Mouse (Mus musculus): ENCODE data around the gene Chit1.

Chit1 gene

GRCm38 (mm10) chr1:134078802-134079476 lies 32.1 kb upstream of the Chit1 start, which contains the start of gene Btg2:
Gene Btg2 (minus strand): TSS chr1:134079120.
- in situ Hi-C loops (cut with MboI), result loop anchor here (25.0 kb wide), 1 partner anchor 1042 kb away; the partner anchor contains the start of genes Mdm4 and Pik3c2b

DNA sequence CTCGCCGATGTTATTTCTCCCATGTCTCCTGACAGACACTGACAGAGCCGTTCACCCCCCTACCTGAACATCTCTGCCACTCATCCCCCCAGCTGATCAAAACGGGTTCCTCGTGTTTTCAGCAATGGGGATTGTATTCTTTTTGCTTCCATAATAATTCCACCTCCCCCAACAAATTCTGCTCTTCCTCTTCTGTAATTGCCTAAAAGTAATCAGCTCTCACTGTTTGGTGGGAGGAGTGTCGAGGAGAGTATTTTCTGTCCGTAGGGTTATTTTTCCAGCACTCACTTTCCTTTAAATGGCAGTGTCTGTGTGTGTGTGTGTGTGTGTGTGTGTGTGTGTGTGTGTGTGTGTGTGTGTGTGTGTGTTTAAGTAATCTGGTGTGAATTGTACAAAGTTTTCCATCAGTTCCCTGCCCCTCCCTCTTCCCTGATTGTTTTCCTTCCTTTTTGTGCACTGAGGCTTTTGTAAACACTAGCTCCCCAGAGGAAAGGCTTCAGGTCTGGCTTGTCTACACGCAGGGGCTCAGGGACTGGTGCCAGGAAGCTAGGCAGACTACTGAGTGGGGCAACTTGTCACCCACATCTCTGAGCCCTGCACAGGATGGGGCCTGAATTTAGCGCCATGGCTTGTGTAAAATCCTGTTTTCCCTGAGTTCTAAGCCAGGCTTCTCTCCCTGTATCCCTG lies 31.4 kb upstream of the Chit1 start:
- in situ Hi-C loops (cut with MboI), result loop anchor here (25.0 kb wide), 1 partner anchor 1042 kb away; the partner anchor contains the start of genes Mdm4 and Pik3c2b

GRCm38 (mm10) chr1:134080406-134080805 lies 30.6 kb upstream of the Chit1 start:
- in situ Hi-C loops (cut with MboI), result loop anchor here (25.0 kb wide), 1 partner anchor 1043 kb away; the partner anchor contains the start of genes Mdm4 and Pik3c2b

DNA sequence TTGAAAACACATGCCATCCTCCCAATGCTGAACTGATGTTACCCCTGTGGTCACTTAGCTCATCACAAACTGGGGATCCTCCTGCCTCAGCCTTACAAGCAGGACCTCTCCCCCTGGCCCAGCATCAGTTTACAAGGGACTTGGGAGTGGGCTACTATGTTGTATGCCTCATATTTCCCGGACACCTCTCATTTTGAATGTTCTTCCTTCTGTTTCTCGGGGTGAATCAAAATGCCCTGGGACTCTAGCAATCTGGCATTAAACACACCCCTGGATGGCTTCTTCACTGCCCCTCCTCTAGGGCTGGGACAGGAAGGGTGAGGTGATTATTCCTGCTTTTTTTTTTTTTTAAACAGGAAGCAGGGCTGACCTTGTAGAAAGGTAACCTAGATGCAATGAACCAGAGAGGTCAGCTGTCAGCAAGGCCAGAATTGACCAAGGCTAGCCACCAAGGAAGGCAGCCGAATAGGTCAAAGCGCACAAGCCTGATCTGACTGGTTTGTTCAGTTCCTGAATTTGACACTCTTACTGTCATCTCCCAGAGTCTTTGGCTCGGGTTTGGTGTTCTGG lies 30.1 kb upstream of the Chit1 start:
- in situ Hi-C loops (cut with MboI), result loop anchor here (25.0 kb wide), 1 partner anchor 1044 kb away; the partner anchor contains the start of genes Mdm4 and Pik3c2b

GRCm38 (mm10) chr1:134082987-134083516 lies 28.0 kb upstream of the Chit1 start:
- in situ Hi-C loops (cut with MboI), result loop anchor here (25.0 kb wide), 1 partner anchor 1046 kb away; the partner anchor contains the start of genes Mdm4 and Pik3c2b

- in situ Hi-C loops (cut with MboI), result loop anchor here (25.0 kb wide), 1 partner anchor 1046 kb away; the partner anchor contains the start of genes Mdm4 and Pik3c2b
These were observed 27.4 kb upstream of the Chit1 start for GRCm38 (mm10) chr1:134083676-134084075.

- in situ Hi-C loops (cut with MboI), result loop anchor here (25.0 kb wide), 1 partner anchor 1047 kb away; the partner anchor contains the start of genes Mdm4 and Pik3c2b
These were observed 26.9 kb upstream of the Chit1 start for GRCm38 (mm10) chr1:134084128-134084527.

DNA sequence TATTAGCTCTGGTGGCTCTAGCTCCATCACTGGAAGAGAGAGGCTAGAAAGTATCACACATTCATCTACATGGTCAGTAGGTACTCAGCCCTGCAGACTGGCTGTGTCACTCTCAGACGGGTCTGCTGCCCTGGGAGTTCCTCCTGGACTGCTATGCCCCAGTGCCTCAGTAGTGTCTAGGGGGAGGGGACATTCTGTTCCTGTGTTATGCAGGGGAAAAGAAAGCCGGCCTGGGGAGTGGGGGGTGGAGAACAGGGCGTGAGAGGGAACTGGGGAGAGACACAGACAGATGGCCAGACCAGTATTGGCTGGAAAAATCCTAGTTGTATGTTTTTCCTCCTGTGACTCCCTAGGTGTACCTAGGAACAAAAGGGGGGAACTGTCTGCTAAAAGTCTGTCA lies 25.0 kb upstream of the Chit1 start:
- in situ Hi-C loops (cut with MboI), result loop anchor here (25.0 kb wide), 1 partner anchor 1049 kb away; the partner anchor contains the start of genes Mdm4 and Pik3c2b

GRCm38 (mm10) chr1:134086811-134087398 lies 24.1 kb upstream of the Chit1 start:
- in situ Hi-C loops (cut with MboI), result loop anchor here (25.0 kb wide), 1 partner anchor 1050 kb away; the partner anchor contains the start of genes Mdm4 and Pik3c2b

- in situ Hi-C loops (cut with MboI), result loop anchor here (25.0 kb wide), 1 partner anchor 1052 kb away; the partner anchor contains the start of genes Mdm4 and Pik3c2b
These were observed 22.0 kb upstream of the Chit1 start for GRCm38 (mm10) chr1:134089074-134089473.

DNA sequence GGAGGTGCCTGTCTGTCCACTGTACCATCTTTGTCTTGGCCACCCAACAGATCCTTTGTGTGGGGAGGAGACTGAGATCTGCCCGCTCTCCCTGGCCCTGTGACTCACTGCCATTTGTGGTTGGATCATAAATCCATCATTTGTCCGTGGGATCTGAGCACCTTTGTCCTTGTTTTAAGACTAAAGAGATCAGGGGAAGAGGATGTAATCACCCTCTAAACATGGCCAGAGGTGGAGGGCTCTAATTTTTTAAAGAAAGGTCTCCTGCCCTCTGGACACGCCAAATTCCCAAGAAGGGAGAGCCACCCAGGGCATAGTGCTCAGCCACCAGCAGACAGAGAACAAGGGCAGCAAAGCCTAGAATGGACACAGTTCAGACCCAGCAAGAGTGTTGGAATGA lies 19.2 kb upstream of the Chit1 start:
- in situ Hi-C loops (cut with MboI), result loop anchor here (25.0 kb wide), 1 partner anchor 1055 kb away; the partner anchor contains the start of genes Mdm4 and Pik3c2b

GRCm38 (mm10) chr1:134092368-134092767 lies 18.7 kb upstream of the Chit1 start:
- in situ Hi-C loops (cut with MboI), result loop anchor here (25.0 kb wide), 1 partner anchor 1055 kb away; the partner anchor contains the start of genes Mdm4 and Pik3c2b

DNA sequence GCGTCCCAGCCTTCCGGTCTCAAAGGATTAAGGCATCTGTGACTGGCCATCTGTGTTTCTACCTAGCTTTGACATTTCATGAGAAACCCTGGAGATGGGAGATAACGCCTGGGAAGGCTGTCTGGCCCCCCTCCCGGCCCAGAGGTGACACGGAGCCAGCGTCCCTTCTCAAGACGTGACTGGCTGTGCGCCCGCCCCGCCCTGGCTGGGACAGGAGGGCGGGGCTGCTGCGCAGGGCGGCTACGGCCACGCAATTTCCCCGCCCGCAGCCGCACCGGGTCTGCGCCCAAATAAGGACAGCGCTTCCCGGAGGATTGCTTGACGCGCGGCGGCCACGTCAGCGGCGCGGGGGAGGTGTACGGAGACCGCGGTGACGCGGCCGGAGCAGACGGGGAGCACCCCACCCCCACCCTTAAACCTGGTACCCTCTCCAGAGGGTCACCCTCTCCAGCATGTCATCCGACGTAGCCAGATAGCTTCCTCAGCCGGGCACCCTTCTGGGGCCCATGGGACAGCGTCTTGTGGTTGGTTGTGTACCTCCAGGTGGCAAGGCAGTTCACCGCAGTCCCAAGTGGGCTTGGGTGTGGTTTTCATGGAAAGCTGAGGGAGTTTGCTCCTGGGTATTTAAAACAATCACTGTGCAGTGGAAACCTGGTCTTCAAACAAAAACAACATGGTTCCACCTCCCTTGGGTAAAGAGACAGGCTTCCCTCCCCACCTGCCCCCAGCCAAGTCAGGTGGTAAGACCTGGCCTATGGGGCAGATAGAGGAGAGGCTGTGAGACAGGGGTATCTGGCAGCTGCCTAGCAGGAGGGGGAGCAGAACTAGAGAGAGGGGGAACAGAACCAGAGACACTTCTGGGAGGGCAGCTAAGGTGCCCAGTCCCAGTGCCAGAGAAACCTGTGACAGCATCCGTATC lies 17.9 kb upstream of the Chit1 start:
- in situ Hi-C loops (cut with MboI), result loop anchor here (25.0 kb wide), 1 partner anchor 1056 kb away; the partner anchor contains the start of genes Mdm4 and Pik3c2b

- in situ Hi-C loops (cut with MboI), result loop anchor here (25.0 kb wide), 1 partner anchor 1057 kb away; the partner anchor contains the start of genes Mdm4 and Pik3c2b
These were observed 17.1 kb upstream of the Chit1 start for GRCm38 (mm10) chr1:134093771-134094526.

DNA sequence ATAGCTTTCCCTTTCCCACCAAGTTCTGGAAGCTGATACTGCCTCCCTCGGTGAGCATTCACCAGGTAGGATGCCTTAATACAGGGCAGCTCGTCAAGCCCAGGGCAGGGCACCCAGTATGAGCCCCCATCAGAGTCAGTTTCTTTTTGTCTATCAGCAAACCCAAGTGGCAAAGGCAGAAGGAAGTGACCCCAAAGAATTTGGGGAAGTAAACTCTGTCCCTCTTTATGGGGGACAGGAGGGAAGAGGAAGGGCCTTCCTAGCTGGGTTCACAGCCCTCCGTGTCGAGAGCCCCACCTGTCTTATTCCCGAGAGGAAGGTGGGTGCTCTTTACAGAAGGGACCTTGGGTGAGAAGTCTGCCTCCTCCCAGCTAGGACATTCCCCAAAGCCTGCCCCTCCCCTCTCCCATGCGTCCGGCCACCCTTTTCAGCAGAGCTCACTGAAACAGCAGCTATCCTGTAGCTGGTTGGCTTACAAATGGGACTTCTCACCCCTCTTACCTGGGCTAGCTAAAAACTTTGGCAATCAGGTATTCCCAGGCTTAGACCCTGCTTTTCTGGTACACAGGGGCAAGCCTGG lies 15.9 kb upstream of the Chit1 start:
- in situ Hi-C loops (cut with MboI), result loop anchor here (25.0 kb wide), 1 partner anchor 1058 kb away; the partner anchor contains the start of genes Mdm4 and Pik3c2b

GRCm38 (mm10) chr1:134095721-134096120 lies 15.3 kb upstream of the Chit1 start:
- in situ Hi-C loops (cut with MboI), result loop anchor here (25.0 kb wide), 1 partner anchor 1058 kb away; the partner anchor contains the start of genes Mdm4 and Pik3c2b

GRCm38 (mm10) chr1:134096264-134096934 lies 14.6 kb upstream of the Chit1 start:
- in situ Hi-C loops (cut with MboI), result loop anchor here (25.0 kb wide), 1 partner anchor 1059 kb away; the partner anchor contains the start of genes Mdm4 and Pik3c2b
